Mouse (Mus musculus): ENCODE measurements around the gene Acsl6.
A peak's percentile ranks its signal among the peaks of the same experiment; 100 is the strongest.
"Not testable (repeated sequence)": the region's sequence is repeated elsewhere in the genome, so short reads cannot be mapped to it uniquely, and the experiment has no call there.

The Acsl6 gene

GRCm38 (mm10) chr11:54303728-54304470 is at the start of gene Acsl6:
Acsl6 (plus strand) TSS chr11:54303798.
- no peak for DNase-seq (ENCODE audit: low spot score in 2 of 2)

DNA sequence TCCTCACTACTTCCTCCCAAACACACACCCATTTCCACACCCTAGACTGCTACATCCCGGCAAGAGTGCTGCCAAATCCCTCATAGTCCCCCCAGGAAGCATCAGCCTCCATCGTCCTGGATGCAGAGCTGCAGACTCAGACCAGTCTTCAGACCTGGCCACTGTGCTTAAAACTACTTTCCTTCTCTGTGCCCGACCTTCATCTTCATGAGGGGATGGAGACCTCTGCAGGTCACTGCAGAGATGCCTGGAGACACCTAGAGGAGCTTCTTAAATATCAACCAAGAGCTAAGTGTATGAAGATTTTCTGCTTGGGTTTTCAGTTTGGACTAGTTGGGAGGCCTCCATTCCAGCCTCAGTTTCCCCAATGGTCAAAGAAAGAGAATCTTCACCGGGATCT is 49.5 kb upstream of the Acsl6 start:
- DNase-seq (ENCODE audit: low spot score in 2 of 2) = peak in 1 of 2 experiments; percentile 14

- DNase-seq (ENCODE audit: low spot score in 2 of 2) = peak; percentile 49 to 61
These were observed 46.8 kb upstream of the Acsl6 start for GRCm38 (mm10) chr11:54256624-54257376.

- DNase-seq (ENCODE audit: low spot score in 2 of 2) = no peak
These were observed 40.1 kb upstream of the Acsl6 start for GRCm38 (mm10) chr11:54263405-54264031.

- peak in 1 of 2 experiments; percentile 73 for DNase-seq (ENCODE audit: low spot score in 2 of 2)
These were observed 39.1 kb upstream of the Acsl6 start for GRCm38 (mm10) chr11:54264542-54264941.

DNA sequence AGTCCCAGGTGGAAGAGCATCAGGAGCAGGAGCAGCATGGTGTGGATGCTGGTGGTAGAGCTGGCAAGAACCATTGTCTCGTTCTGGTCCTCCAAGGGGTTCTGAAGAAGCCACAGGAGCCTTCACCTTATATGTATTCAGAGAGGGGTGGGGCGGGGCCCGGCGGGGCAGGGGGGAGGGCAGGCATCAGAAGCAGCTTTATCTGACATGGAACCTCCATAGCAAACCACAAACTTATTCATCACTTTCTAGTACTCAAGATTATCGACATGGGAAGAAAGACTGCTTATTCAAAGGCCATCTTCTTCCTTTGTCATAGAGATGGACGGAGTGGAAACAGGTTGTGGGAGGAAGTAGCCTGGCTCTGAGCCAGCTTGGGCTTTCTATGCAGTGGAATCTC is 36.4 kb upstream of the Acsl6 start, which contains the start of gene Il3:
TSS of gene Il3 (minus strand) at position 101 of the 400 bp plus-strand sequence.
- no peak for DNase-seq (ENCODE audit: low spot score in 2 of 2)

- DNase-seq (ENCODE audit: low spot score in 2 of 2) = no peak
These were observed 34.3 kb upstream of the Acsl6 start for GRCm38 (mm10) chr11:54269191-54269896.

GRCm38 (mm10) chr11:54271437-54271949 is 32.1 kb upstream of the Acsl6 start:
- no peak for DNase-seq (ENCODE audit: low spot score in 2 of 2)

DNA sequence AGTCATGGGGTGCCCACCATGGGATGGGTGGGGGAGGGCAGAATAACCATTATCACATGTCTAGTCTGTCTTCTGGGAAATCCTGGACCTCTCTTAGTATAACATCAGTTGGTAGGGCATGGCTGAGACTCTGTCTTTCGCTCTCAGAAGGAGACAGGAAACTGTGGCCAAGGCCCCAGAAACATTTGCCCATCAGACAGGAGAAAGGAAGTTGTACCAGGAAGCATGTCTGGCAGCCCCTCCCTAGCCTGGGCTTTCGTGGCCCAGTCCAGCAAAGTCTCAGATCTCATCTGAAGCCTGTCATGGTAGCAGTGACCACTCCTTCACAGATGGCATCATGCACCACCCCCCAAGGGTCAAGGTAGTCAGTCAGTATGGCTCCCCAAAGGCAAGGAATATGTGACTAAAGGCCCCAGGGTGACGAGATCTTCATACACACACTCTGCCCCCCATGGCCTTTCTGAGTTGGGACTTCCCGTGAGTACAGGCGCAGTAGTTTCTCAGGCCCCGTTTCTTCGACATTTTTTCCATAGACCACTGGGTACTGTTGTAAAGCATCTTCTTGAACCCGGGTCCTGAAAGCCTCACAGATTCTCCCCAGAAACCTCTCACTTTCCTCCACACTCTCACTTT is 15.7 kb upstream of the Acsl6 start:
- no peak for DNase-seq (ENCODE audit: low spot score in 2 of 2)

GRCm38 (mm10) chr11:54292163-54292562 is 11.4 kb upstream of the Acsl6 start:
- no peak for DNase-seq (ENCODE audit: low spot score in 2 of 2)

DNA sequence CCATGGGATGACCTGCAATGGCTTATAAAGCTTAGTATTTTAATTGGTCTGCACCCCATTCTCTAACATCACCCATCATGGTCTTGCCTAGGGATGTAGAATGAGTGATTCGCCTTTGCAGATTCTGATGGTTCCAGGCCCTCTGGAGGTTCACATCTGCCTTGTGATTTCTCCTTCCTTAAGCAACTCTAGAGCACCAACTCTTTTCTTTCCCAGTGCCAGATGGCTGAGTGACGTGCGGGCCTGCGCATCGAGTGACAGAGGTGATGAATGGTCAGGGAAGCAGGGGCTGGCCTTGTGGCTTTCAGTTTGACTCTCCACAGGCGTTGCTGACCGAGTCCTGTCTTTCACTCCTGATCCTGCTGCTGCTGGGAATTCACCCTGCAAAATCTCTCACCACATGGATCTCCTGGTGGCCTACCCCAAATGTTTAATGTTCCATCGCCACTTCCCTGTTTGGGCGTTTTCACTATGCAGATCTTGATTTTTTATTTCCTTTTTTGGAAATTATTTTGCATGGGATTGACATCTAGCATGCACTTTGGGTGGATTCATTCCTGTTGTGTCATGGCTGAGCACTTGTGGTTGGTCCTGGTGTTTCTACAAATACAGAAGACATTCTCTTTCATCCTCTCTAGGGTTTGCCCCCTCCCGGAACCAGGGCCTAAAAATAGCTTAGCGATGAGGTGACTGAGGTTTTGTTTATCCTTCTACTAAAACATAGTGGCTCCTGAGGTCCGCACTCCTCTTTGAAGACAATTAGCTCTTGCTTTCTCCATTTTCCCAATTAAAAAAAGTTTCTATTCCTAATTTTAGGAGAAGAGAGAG is 9.4 kb upstream of the Acsl6 start:
- no peak for DNase-seq (ENCODE audit: low spot score in 2 of 2)

GRCm38 (mm10) chr11:54295971-54296370 is 7.6 kb upstream of the Acsl6 start:
- no peak for DNase-seq (ENCODE audit: low spot score in 2 of 2)

DNA sequence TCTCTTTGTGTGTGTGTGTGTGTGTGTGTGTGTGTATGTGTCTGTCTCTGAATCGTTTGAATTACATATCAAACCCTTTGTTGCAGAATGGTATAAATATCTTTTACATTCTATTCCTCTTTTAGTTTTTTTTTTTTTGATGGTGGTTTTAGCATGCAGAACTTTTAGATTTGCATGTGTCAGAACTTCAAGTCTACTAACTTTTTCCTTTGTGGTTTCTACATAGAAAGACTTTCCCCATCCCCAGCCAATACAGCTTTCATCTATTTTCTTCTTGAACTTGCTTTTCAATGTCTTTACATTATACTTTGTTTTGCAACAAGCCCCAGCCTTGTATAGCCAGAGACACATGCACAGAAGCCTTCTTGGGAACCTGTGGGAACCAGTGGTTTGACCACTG is 6.9 kb upstream of the Acsl6 start:
- no peak for DNase-seq (ENCODE audit: low spot score in 2 of 2)

GRCm38 (mm10) chr11:54297471-54297870 is 6.1 kb upstream of the Acsl6 start:
- DNase-seq (ENCODE audit: low spot score in 2 of 2) = not testable (repeated sequence)

GRCm38 (mm10) chr11:54298777-54299176 is 4.8 kb upstream of the Acsl6 start:
- DNase-seq (ENCODE audit: low spot score in 2 of 2) = no peak

- DNase-seq (ENCODE audit: low spot score in 2 of 2) = no peak
These were observed 1.6 kb upstream of the Acsl6 start for GRCm38 (mm10) chr11:54301994-54302393.

DNA sequence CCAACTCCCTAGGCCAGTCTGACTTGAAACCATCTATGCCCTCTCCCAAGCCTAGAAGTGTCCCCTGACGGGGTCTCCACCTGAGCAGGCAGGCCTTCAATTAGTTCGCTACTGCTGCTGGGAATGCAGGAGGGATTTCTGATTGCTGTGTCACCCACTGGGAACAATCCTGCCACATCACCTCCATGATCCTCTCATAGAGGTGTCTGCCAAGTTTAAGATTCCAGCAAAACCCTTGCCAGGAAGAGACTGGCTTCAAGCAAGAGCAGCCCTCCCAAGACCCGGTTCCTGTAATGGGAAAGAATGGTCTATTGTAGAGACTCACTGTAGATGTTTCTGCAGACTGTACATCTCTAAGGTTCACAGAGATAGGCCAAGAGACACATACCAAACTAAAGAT is 992 bp upstream of the Acsl6 start:
- no peak for DNase-seq (ENCODE audit: low spot score in 2 of 2)

DNA sequence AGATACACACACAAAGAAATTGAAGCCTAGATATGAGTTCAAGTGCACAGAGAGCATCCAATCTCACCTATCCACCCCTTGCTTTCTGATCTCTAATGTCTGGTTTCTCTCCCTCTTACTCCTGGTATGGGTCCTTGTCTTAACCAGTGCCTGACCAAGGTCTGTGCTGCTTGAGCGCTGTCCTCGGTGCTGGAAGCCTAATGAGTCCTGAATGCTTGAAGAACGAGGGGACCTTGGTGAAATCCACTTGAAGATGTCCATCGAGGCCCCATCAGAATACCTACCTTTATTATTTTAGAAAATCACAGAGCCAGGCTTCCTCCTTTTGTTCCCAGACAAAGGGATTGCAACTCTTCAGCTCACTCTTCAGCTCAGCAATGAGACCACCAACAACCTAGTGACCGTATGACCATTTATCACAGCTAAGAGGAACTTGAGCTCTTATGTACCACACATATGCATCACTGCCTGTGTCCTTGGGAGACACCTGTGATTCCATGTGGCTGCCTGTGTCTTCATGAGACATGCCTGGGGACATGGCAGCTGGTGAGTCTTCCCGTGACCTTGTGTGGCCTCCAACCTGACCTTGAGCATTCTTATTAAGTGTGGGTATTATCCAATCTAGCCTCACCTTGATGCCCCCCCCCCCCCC is 396 bp upstream of the Acsl6 start:
- no peak for DNase-seq (ENCODE audit: low spot score in 2 of 2)

DNA sequence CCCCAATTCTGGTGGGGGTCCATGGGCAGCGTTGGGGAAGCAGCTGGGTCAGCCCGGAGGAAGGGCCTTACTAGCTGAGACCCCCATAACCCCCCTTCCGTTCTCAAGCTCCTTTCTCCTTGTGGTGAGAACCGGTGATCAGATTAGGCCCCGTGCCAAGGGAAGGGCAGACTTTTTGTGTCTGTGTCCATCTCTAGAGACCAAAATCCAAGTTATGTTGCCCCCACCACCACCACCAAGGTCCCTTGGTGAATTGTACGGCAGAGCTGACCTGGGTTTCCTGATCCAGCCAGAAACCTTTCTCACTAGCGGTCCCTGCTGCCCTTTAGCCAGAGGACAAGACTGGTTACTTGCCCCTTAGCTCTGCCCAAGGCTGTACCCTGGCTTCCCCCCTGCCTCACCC is 874 bp downstream of the Acsl6 start:
- no peak for DNase-seq (ENCODE audit: low spot score in 2 of 2)

DNA sequence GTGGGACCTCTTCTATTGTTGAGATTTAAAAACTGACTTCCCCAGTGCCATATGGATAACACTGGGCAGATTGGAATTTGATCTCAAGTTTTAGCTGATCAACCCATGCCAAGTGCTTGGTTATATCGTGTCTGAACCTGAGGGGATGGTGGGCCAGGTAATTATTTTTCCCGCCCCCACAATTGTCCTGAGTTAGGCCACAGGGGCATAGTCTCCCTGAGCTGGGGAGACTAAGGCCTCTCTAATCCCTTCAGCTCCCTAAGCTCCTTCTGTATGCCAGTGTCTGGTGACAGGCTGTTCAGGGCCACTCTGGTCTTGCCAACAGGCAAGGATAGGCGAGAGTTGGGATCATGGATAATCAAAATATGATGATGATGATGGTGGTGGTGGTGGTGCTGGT is 1.7 kb downstream of the Acsl6 start:
- no peak for DNase-seq (ENCODE audit: low spot score in 2 of 2)
